Mouse (Mus musculus) lung, postnatal 0 days (tissue): ENCODE data around the gene Gpsm3.

ENCODE experiments used
- CTCF ChIP-seq: IDR thresholded peaks from 2 replicates; pipeline ENCODE4 v1.5.1; 2016; ENCODE audit warnings: antibody characterized with exemption, mild to moderate bottlenecking
- EP300 ChIP-seq: IDR thresholded peaks from 2 replicates; pipeline ENCODE4 v1.6.1; 2016; ENCODE audit warnings: antibody characterized with exemption, mild to moderate bottlenecking, control low read depth

DNA sequence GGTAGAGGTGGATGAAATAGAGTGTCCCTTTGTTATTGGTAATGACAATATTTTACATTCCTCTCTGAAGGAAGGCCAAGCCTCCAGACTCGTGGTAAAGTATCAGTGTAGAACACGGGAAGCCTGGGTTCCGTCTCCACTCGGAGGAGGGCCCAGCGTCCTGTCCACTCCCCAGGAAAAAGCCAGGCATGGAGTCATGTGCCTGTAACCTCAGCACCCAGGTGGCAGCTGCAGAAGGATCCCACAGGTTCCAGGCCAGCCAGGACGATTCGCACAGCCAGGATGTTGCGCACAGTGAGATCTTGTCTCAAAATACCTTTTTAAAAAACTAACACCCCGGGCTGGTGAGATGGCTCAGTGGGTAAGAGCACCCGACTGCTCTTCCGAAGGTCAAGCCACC is 26.3 kb upstream of the Gpsm3 start:
- TF ChIP-seq EP300 (no peak), CTCF (no peak)
